Mouse (Mus musculus): ENCODE results near the gene Trib2.

Trib2 gene

GRCm38 (mm10) chr12:15760684-15761083, 56.0 kb downstream of the Trib2 start:
- no peak for DNase-seq

- peak; percentile 6 for DNase-seq
Observed at GRCm38 (mm10) chr12:15758866-15759265, 57.9 kb downstream of the Trib2 start.

- DNase-seq: no peak
Observed at GRCm38 (mm10) chr12:15757351-15757750, 59.4 kb downstream of the Trib2 start.

GRCm38 (mm10) chr12:15755030-15755690, 61.6 kb downstream of the Trib2 start:
- no peak for DNase-seq

GRCm38 (mm10) chr12:15754602-15755001, 62.1 kb downstream of the Trib2 start:
- DNase-seq: no peak

GRCm38 (mm10) chr12:15749646-15750195, 67.0 kb downstream of the Trib2 start:
- DNase-seq: no peak

GRCm38 (mm10) chr12:15745752-15746151, 71.0 kb downstream of the Trib2 start:
- no peak for DNase-seq

Data from cerebellum, adult 8-10 months (tissue).